Mouse (Mus musculus) brain, embryonic 14.5 days (tissue): ENCODE data around the gene Recql.

ENCODE experiments used
- CTCF ChIP-seq: fragments of 200-500 bp; IDR thresholded peaks from 2 replicates; pipeline ENCODE4 v1.5.1; 2012; ENCODE audit warnings: inconsistent platforms, mild to moderate bottlenecking, moderate library complexity, borderline replicate concordance; ENCODE audit not compliant: insufficient read depth, insufficient read length; ENCODE audit errors: extremely low read depth
- POLR2A ChIP-seq: fragments of 200-500 bp; IDR thresholded peaks from 2 replicates; pipeline ENCODE4 v1.6.1; 2012; ENCODE audit warnings: mild to moderate bottlenecking, inconsistent platforms, borderline replicate concordance; ENCODE audit not compliant: poor library complexity, insufficient read depth, insufficient read length, severe bottlenecking; ENCODE audit errors: extremely low read depth

- no peak for TF ChIP-seq CTCF
- no peak for TF ChIP-seq POLR2A
These were observed 24.3 kb upstream of the Recql start for GRCm38 (mm10) chr6:142411140-142411539.
